Mouse (Mus musculus) liver, adult 2 months (tissue): ENCODE results near the gene Il17f.

Experiments used
- CTCF ChIP-seq: fragments of 200-500 bp; IDR thresholded peaks from 2 replicates; pipeline ENCODE4 v1.5.1; 2011; ENCODE audit warnings: low read depth, low read length, control low read depth
- POLR2A ChIP-seq: fragments of 200-500 bp; IDR thresholded peaks from 2 replicates; pipeline ENCODE4 v1.6.1; 2011; ENCODE audit warnings: low read length, control low read depth; ENCODE audit not compliant: insufficient read depth; ENCODE audit errors: extremely low read depth

- no peak for TF ChIP-seq POLR2A
- TF ChIP-seq CTCF, result no peak
Measured at GRCm38 (mm10) chr1:20833141-20833511, 42.7 kb upstream of the Il17f start.
